Mouse (Mus musculus) megakaryocyte, adult 5-6 weeks (primary cell): ENCODE measurements around the gene Uba1. TPM values are rescaled to one million over a fixed set of nuclear protein-coding genes. Genes with fewer than 3 reads are reported as not detected.
"Not testable (repeated sequence)": the region's sequence is repeated elsewhere in the genome, so short reads cannot be mapped to it uniquely, and the experiment has no call there.

Experiments used
- ATAC-seq: 2 replicates; pipeline ENCODE4 v1.8.0; 2016; ENCODE audit warnings: mild to moderate bottlenecking, inconsistent platforms; ENCODE audit not compliant: poor library complexity, severe bottlenecking
- total RNA-seq, 2 experiments: library from RNA; stranded (forward) in 1 of 2; stranded (reverse) in 1 of 2; fragments of 153-499, 151-499 nt in 1 of 2; fragments of 221-1000, 200-1000 nt in 1 of 2; gene quantifications; 2 replicates each; pipeline versions ENCODE4 v1.2.3 to v1.2.4; 2015 to 2017

Gene Uba1
- total RNA-seq, 2 experiments from 2014 or later = 116 to 142 TPM

DNA sequence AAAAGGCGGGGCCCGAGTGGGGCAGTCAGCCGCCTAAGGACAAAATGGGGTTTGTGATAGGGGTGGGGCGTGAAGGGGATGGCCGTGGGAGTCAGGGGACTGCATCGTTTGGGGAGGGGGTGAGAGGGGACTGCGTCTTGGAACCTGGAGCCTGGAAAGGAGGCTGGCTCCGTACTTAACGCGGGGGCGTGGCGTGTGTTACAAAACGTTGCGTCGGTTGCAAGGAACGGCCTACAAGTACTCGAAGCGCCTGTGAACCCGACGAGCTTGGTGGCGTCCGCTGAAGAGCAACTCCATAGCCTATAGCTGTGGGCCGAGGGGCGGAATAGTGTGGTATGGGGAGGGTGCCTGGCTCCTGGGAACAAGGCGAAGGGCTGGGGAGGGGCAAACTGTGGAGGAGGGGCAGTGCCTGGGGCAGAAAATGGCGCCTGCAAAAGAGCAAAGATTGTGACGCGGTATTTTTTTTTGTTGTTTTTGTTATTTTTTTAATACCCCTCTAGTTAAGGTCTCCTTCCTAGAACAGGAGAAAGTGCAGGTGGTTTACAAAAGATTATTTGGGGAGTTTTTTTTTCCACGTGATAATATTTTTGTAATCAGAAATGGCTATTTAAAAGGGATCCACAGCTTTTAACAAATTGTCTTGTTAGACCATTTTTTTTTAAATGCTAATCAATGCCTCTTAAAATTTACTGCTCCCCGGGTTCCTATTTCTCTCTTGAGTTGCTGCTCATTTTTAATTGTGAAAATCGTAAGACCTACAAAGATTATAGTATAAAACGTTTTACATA is 46.4 kb downstream of the Uba1 start:
- ATAC-seq = peak; percentile 92

GRCm38 (mm10) chrX:20705083-20705402 is 46.9 kb downstream of the Uba1 start:
- no peak for ATAC-seq

- ATAC-seq = no peak
Measured at GRCm38 (mm10) chrX:20728681-20729080, 70.6 kb downstream of the Uba1 start.

GRCm38 (mm10) chrX:20730048-20730447 is 71.9 kb downstream of the Uba1 start:
- ATAC-seq = not testable (repeated sequence)

Other genes with a start within 250 kb of the Uba1 start
- gene Jade3, start 232.6 kb upstream of the Uba1 start, total RNA-seq (2015) = 3.2 and 4.8 TPM in 2 replicates
- gene Jade3, start 232.6 kb upstream of the Uba1 start, total RNA-seq (2017) = 4.3 and 6.7 TPM in 2 replicates
- not detected in 2 replicates for gene Rgn, start 108.5 kb upstream of the Uba1 start, total RNA-seq (2015)
- not detected in 2 replicates for gene Rgn, start 108.5 kb upstream of the Uba1 start, total RNA-seq (2017)
- 17.3 and 19.2 TPM in 2 replicates for gene Rbm10, start 40.8 kb upstream of the Uba1 start, total RNA-seq (2015)
- gene Rbm10, start 40.8 kb upstream of the Uba1 start, total RNA-seq (2017) = 44.0 and 47.9 TPM in 2 replicates
- gene Ndufb11, start 40.7 kb upstream of the Uba1 start, total RNA-seq (2015) = 169 and 180 TPM in 2 replicates
- gene Ndufb11, start 40.7 kb upstream of the Uba1 start, total RNA-seq (2017) = 84.7 and 91.6 TPM in 2 replicates
- 41.2 and 53.5 TPM in 2 replicates for gene Cdk16, start 29.6 kb downstream of the Uba1 start, total RNA-seq (2015)
- gene Cdk16, start 29.6 kb downstream of the Uba1 start, total RNA-seq (2017) = 21.7 and 22.9 TPM in 2 replicates
- gene Usp11, start 45.6 kb downstream of the Uba1 start, total RNA-seq (2015) = 5.5 and 5.8 TPM in 2 replicates
- gene Usp11, start 45.6 kb downstream of the Uba1 start, total RNA-seq (2017) = 5.1 and 5.2 TPM in 2 replicates
- 52.8 and 56.6 TPM in 2 replicates for gene Araf, start 139.5 kb downstream of the Uba1 start, total RNA-seq (2015)
- gene Araf, start 139.5 kb downstream of the Uba1 start, total RNA-seq (2017) = 25.9 and 41.2 TPM in 2 replicates
- gene Timp1, start 211.8 kb downstream of the Uba1 start, total RNA-seq (2015) = not detected in 2 replicates
- 0.55 TPM in 1 of 2 replicates, not detected in the other for gene Timp1, start 211.8 kb downstream of the Uba1 start, total RNA-seq (2017)